Mouse (Mus musculus) embryonic stem cell, embryonic (primary cell): ENCODE data around the gene Iqsec1.

Source experiments
- CTCF ChIA-PET, 4 experiments: fragments of 300-600 bp in 2 of 4; fragments of 350-600 bp in 2 of 4; sonication (Branson Sonifier 250); formaldehyde crosslinking; loops; one replicate each; lab custom pipeline; 2022; ENCODE audit warnings: inconsistent platforms in 2 of 4; lab: Charles Lee
- POLR2A ChIA-PET, 4 experiments: fragments of 300-600 bp in 2 of 4; fragments of 350-600 bp in 2 of 4; sonication (Branson Sonifier 250); formaldehyde crosslinking; loops; one replicate each; lab custom pipeline; 2022; ENCODE audit warnings: antibody characterized with exemption in 4 of 4, inconsistent platforms in 1 of 4; lab: Charles Lee

Iqsec1 gene

GRCm38 (mm10) chr6:90691935-90692334, 296.6 kb downstream of the Iqsec1 start:
- ChIA-PET POLR2A (interaction anchor here in 2 of 4 experiments (1.5 to 2.7 kb wide), 2 partner anchors 12 to 13 kb away, joined by 4 to 9 read pairs; no protein-coding TSS in a partner anchor), CTCF (interaction anchor here in 1 of 4 experiments (1.2 to 1.9 kb wide), 2 partner anchors 45 to 85 kb away, joined by 3 to 4 read pairs; no protein-coding TSS in a partner anchor)

DNA sequence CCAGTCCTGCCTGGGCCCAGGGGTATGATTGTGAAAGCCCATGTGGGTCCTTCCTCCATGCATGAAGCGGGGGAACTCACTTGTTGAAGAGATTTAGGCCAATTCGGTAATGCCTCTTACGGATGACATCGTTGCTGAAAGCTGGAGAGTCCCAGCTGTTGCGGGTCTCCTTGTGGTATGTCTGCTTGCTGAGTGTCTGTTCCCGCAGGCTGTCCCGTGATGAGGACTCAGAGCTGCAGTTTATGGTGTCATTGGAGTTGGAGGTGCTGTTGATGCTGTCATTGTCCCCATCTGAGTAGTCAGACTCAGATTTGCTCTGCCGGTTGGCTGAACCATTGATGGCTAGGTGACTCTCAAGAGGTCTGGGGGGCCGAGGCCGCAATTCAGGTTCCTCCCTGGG, 299.0 kb downstream of the Iqsec1 start:
- POLR2A ChIA-PET: interaction anchor here in 2 of 4 experiments (0.5 to 2.7 kb wide), 6 partner anchors 10 to 85 kb away, joined by 3 to 9 read pairs (median 4); no protein-coding TSS in a partner anchor
- CTCF ChIA-PET: interaction anchor here in 1 of 4 experiments (1.5 kb wide), 1 partner anchor 32 kb away, joined by 3 read pairs; no protein-coding TSS in a partner anchor

DNA sequence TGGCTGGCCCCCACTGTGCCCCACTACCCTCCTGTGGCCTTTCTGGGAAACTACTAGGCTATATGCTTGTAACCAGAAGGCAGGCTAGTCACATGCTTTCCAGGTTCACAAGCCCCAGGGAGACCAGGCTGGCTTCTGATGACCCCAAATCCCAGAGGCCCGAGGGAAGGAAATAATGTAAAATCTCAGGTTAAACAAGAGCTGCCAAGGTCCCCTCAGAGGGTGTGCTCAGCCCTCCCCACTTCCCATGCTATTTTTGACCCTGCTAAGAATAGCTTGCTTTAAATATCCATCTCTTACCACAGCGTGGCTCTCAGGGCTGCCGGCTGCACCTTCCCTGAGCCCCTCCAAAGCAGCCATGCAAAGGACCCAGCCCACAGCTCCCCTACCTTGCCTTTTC, 299.7 kb downstream of the Iqsec1 start:
- POLR2A ChIA-PET: interaction anchor here in 1 of 4 experiments (1.9 kb wide), 1 partner anchor 27 kb away, joined by 5 read pairs; no protein-coding TSS in a partner anchor

DNA sequence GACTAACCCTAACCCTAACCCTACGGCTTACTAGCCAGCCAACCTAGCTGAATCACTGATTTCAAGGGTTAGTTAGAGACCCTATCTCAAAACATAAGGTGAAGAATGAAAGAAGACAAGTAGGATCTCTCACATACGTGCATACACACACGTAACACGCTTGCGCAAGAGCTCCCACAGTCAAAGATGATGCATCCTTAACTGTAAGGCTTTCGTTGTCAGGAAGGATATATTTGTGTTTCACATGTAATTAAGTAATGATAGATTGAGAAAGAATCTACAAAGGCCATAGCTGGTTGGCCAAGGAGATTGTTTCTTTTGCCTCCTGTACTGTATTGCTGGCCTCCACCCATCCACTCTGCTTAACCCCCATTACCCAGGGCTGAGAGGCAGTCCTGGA, 300.5 kb downstream of the Iqsec1 start:
- ChIA-PET CTCF (no interaction called here), POLR2A (no interaction called here)

More for the DNA sequence above, 299.7 kb downstream of the Iqsec1 start:
- CTCF ChIA-PET: interaction anchor here in 2 of 4 experiments (0.5 to 0.9 kb wide), 2 partner anchors 29 to 82 kb away, joined by 3 to 11 read pairs; no protein-coding TSS in a partner anchor

GRCm38 (mm10) chr6:90686812-90687211, 301.7 kb downstream of the Iqsec1 start:
- CTCF ChIA-PET: interaction anchor here in 1 of 4 experiments (0.6 kb wide), 1 partner anchor 252 kb away, joined by 3 read pairs; no protein-coding TSS in a partner anchor

GRCm38 (mm10) chr6:90683831-90684532, 304.5 kb downstream of the Iqsec1 start:
- CTCF ChIA-PET: interaction anchor here in 1 of 4 experiments (2.5 kb wide), 1 partner anchor 53 kb away, joined by 6 read pairs; no protein-coding TSS in a partner anchor
- POLR2A ChIA-PET: interaction anchor here in 2 of 4 experiments (0.6 to 1.3 kb wide), 3 partner anchors 13 to 203 kb away, joined by 3 to 5 read pairs (median 4); no protein-coding TSS in a partner anchor

More at GRCm38 (mm10) chr6:90686812-90687211, 301.7 kb downstream of the Iqsec1 start:
- POLR2A ChIA-PET: no interaction called here

- CTCF ChIA-PET: interaction anchor here in 1 of 4 experiments (0.8 kb wide), 1 partner anchor 73 kb away, joined by 3 read pairs; no protein-coding TSS in a partner anchor
- POLR2A ChIA-PET: interaction anchor here in 1 of 4 experiments (1.7 kb wide), 1 partner anchor 49 kb away, joined by 4 read pairs; no protein-coding TSS in a partner anchor
These were observed 308.1 kb downstream of the Iqsec1 start for GRCm38 (mm10) chr6:90680401-90680800.

- ChIA-PET CTCF (interaction anchor here in 1 of 4 experiments (1.6 to 3.7 kb wide), 2 partner anchors 59 to 72 kb away, joined by 6 to 9 read pairs; no protein-coding TSS in a partner anchor), POLR2A (interaction anchor here in 2 of 4 experiments (0.6 to 1.9 kb wide), 4 partner anchors 9 to 765 kb away, joined by 3 to 5 read pairs (median 4); no protein-coding TSS in a partner anchor)
These were observed 309.7 kb downstream of the Iqsec1 start for GRCm38 (mm10) chr6:90678759-90679158.

DNA sequence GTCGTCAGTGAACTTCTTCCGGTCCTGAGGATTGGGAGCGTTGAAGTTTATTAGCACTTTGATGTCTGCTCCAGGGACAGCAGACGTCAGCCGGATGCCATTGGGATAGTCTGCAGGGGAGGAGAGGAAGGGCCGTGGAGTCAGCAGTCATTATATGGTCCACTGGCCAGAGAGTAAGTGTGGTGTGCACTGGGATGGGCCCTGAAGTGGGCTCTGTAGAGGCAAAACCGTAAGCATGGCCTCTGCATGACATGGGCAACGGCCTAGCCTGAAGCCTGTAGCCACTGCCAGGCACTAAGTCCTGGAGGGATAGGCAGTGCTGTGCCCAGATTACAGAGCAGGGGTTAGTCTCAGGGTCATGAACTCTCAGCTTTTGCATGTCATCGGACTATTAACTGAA, 319.8 kb downstream of the Iqsec1 start:
- ChIA-PET POLR2A (interaction anchor here in 1 of 4 experiments (1.9 kb wide), 1 partner anchor 9 kb away, joined by 5 read pairs; no protein-coding TSS in a partner anchor), CTCF (no interaction called here)

DNA sequence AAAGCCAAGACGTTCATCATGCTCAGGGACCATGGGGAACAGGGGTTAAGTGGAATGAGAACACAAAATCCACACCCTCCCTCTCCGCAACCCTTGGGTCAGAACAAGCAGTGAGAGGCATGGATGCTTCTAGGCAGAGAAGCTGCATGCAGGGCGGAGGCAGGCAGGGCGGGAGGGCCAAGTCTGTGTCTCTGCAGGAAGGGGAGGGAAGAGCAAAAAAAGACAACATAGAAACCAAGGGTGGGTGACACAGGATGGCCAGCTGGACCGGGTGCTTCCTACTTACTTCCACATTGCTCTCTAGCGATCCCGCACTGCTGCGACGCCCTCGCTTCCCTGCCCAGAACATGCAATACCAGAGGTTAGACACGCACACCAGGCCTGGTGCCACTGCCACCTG, 324.7 kb downstream of the Iqsec1 start:
- ChIA-PET CTCF (interaction anchor here in 3 of 4 experiments (0.5 to 1.9 kb wide), 7 partner anchors 9 to 92 kb away, joined by 3 to 8 read pairs (median 7); no protein-coding TSS in a partner anchor), POLR2A (interaction anchor here in 2 of 4 experiments (0.7 to 1.3 kb wide), 6 partner anchors 9 to 53 kb away, joined by 3 to 4 read pairs (median 3); no protein-coding TSS in a partner anchor)

- CTCF ChIA-PET: interaction anchor here in 2 of 4 experiments (0.6 to 0.7 kb wide), 2 partner anchors 29 to 1632 kb away, joined by 3 read pairs; no protein-coding TSS in a partner anchor
These were observed 326.3 kb downstream of the Iqsec1 start for GRCm38 (mm10) chr6:90662148-90662547.

DNA sequence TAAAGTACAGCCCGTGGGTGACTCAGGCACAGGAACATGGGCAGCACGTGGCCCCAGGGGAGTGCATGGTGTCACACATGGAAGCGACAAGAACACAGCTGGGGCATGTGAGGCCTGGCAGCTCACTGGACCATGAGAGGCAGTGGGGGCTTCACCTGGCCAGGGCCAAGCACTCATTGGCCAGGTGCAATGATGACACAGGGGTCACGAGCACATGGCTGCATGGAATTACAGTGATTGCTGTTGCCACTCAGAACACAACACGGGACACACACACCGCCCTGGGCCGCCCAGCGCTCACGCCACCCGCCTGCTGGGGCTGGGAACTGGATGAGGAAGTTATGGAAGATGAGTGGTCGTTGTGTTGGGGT, 327.5 kb downstream of the Iqsec1 start:
- CTCF ChIA-PET: interaction anchor here in 2 of 4 experiments (1.4 to 1.5 kb wide), 2 partner anchors 54 to 76 kb away, joined by 3 to 9 read pairs; no protein-coding TSS in a partner anchor
- POLR2A ChIA-PET: interaction anchor here in 3 of 4 experiments (0.6 to 2.5 kb wide), 7 partner anchors 9 to 454 kb away, joined by 3 to 8 read pairs (median 3); no protein-coding TSS in a partner anchor

More at GRCm38 (mm10) chr6:90662148-90662547, 326.3 kb downstream of the Iqsec1 start:
- POLR2A ChIA-PET: interaction anchor here in 2 of 4 experiments (0.6 to 0.7 kb wide), 2 partner anchors 34 to 54 kb away, joined by 3 read pairs; no protein-coding TSS in a partner anchor

DNA sequence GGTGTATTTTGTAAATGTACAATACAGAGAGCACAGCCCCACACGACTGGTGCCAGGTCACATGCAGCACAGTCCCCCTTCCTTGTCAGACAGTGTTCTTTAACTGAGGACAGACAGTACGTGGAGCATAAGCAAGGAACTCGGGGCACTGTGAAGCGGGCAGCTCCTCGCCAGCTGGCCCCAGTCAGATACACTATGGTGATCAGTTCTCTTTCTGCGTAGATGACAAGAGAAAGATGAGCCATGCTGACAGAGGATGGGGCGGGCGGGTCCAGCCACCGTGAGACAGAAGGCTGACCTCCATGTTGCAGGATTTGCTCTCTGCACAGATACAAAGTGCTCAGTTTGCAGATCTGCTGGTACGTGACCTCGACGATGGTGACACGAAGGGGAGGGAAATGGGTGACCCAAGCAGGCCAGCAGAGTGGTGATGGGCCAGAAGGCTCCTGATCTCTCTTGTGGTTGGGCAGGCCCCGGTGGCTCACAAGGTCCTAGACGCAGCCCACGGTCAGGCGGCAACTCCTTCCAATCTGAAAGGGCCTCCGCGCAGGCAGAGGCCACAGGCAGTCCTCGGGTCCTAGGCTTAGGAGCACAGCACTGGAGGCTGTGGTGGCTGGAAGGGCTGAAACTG, 328.0 kb downstream of the Iqsec1 start:
- ChIA-PET POLR2A (interaction anchor here (0.6 to 2.5 kb wide), 14 partner anchors 9 to 1876 kb away, joined by 3 to 8 read pairs (median 3); no protein-coding TSS in a partner anchor), CTCF (interaction anchor here (0.6 to 1.6 kb wide), 9 partner anchors 28 to 279 kb away, joined by 3 to 11 read pairs (median 6); no protein-coding TSS in a partner anchor)

GRCm38 (mm10) chr6:90659913-90660312, 328.6 kb downstream of the Iqsec1 start:
- ChIA-PET POLR2A (interaction anchor here (0.6 to 2.5 kb wide), 16 partner anchors 8 to 1876 kb away, joined by 3 to 8 read pairs (median 3); no protein-coding TSS in a partner anchor), CTCF (interaction anchor here (0.6 to 1.6 kb wide), 9 partner anchors 28 to 278 kb away, joined by 3 to 11 read pairs (median 6); no protein-coding TSS in a partner anchor)

DNA sequence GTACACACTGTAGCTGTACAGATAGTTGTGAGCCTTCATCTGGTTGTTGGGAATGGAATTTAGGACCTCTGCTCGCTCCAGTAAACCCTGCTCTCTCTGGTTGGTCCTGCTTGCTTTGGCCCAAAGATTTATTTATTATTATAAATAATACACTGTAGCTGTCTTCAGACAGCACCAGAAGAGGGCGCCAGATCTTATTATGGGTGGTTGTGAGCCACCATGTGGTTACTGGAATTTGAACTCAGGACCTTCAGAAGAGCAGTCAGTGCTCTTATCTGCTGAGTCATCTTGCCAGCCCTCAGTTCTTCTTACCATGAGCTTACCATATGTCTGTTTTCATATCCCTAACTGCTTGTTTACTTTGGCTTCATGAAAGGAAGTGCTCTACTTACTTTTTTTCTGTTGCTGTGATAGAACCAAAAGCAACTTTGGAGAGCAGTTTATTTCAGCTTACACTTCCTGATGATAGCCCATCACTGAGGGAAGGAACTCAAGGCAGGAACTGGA, 332.1 kb downstream of the Iqsec1 start:
- ChIA-PET POLR2A (interaction anchor here in 3 of 4 experiments (0.9 to 1.6 kb wide), 3 partner anchors 21 to 51 kb away, joined by 3 to 4 read pairs (median 4); no protein-coding TSS in a partner anchor), CTCF (interaction anchor here (0.6 to 2.4 kb wide), 8 partner anchors 9 to 1653 kb away, joined by 3 to 11 read pairs (median 4); no protein-coding TSS in a partner anchor)

DNA sequence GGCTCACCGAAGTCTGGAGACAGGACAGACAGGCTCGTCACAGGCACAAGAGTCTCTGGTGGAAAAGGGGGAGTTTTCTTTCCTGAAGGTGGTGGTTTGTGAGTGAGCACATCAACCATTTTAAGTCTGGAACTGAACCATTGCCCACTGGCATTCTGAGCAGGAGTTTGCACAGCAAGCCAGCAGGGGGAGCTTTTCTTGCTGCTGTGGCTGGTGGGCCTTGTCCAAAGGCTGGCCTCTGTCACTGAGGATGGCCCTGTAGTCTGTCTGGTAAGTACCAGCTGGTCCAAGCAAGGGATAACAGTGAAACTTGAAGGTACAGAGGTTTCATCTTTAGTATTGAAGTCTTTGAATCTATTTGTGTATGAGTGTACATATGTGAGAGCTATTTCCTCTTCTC, 334.7 kb downstream of the Iqsec1 start:
- ChIA-PET POLR2A (interaction anchor here in 2 of 4 experiments (0.8 to 1.9 kb wide), 3 partner anchors 76 to 335 kb away, joined by 3 to 5 read pairs (median 4); partner anchors contain the start of gene Iqsec1 (in 1 of the 2)), CTCF (interaction anchor here (0.5 to 3.2 kb wide), 28 partner anchors 8 to 566 kb away, joined by 3 to 13 read pairs (median 4); no protein-coding TSS in a partner anchor)

DNA sequence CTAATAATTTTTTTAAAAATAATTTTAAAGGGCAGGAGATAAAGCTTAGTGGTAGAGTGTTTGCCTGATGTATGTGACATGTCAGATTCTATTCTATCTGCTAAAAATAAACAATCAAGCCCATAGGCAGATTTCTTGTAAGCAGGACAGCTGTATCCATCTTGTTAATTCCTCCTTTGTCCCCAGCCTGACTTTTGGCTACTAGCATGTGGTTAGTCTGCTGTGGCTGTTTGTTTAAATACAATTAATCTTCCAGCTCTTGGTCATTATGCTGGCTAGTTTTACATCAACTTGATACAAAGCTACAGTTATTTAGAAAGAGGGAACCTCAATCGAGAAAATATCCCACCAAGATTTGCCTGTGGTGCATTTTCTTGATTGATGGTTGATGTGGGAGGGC, 337.9 kb downstream of the Iqsec1 start:
- ChIA-PET POLR2A (interaction anchor here in 2 of 4 experiments (1.4 to 1.9 kb wide), 3 partner anchors 11 to 15 kb away, joined by 3 to 5 read pairs (median 4); no protein-coding TSS in a partner anchor), CTCF (no interaction called here)
